25 mouse cellular contexts compared by ENCODE assay signal in genomic region chr10:67329661-67330060, GRCm38 (mm10). TPM values are rescaled to one million over a fixed set of nuclear protein-coding genes. Genes with fewer than 3 reads are reported as not detected.
DNase-seq lines count a peak whose midpoint lies in the region; ATAC-seq and TF ChIP-seq lines count a peak whose summit lies in the region.
"Had no signal": no experiment of that assay in that cellular context is flagged by ENCODE, and none has a peak within 500 bp of the region (broad histone marks: within the 10 kb centered on the region; RNA-seq: fewer than 3 reads in every experiment).

No protein-coding gene starts in this region.

- H3K27me3 ChIP-seq in heart, embryonic 11.5 days (ENCODE audit: control insufficient read depth, insufficient read depth, low read length): no peaks in the 10 kb centered on the region
- no peaks in the 10 kb centered on the region for H3K27me3 ChIP-seq in heart, adult 2 months (ENCODE audit: control insufficient read depth, insufficient read depth, low read length)
- H3K27me3 ChIP-seq in hindbrain, embryonic 16.5 days (replicated peaks; ENCODE audit: control insufficient read depth, insufficient read depth, low read length): no peaks in the 10 kb centered on the region
- no peaks in the 10 kb centered on the region for H3K27me3 ChIP-seq in hindbrain, embryonic 14.5 days (ENCODE audit: control insufficient read depth, insufficient read depth, low read length)
- H3K27me3 ChIP-seq: CH12.LX; heart, embryonic 15.5 days; limb, embryonic 12.5 days; liver, embryonic 13.5 days; neural tube, embryonic 13.5 days had no signal

- H3K9me3 ChIP-seq in heart, embryonic 11.5 days (replicated peaks; ENCODE audit: control insufficient read depth, low read length): no peaks in the 10 kb centered on the region
- no peaks in the 10 kb centered on the region for H3K9me3 ChIP-seq in hindbrain, embryonic 16.5 days (ENCODE audit: control insufficient read depth, low read length)
- H3K9me3 ChIP-seq in hindbrain, embryonic 14.5 days (ENCODE audit: control insufficient read depth, low read length): no peaks in the 10 kb centered on the region
- H3K9me3 ChIP-seq: heart, embryonic 15.5 days; limb, embryonic 12.5 days; liver, embryonic 13.5 days; neural tube, embryonic 13.5 days had no signal

- no peak overlapping the region for H3K4me3 ChIP-seq in heart, embryonic 11.5 days (ENCODE audit: low read depth, low read length)
- H3K4me3 ChIP-seq in heart, adult 2 months: no peak overlapping the region
- H3K4me3 ChIP-seq in hindbrain, embryonic 16.5 days (ENCODE audit: low read length): no peak overlapping the region
- H3K4me3 ChIP-seq in hindbrain, embryonic 14.5 days (replicated peaks; ENCODE audit: low read length): no peak overlapping the region
- H3K4me3 ChIP-seq: heart, embryonic 15.5 days; limb, embryonic 12.5 days; liver, embryonic 13.5 days; neural tube, embryonic 13.5 days had no signal

- no peak for TF ChIP-seq CTCF in heart, adult 2 months (IDR thresholded peaks at IDR 0.05)

- no peak for TF ChIP-seq POLR2A in heart, adult 2 months (IDR thresholded peaks at IDR 0.05; ENCODE audit: insufficient read depth, low read depth, low read length)

- H3K4me1 ChIP-seq in heart, embryonic 11.5 days (ENCODE audit: control insufficient read depth, insufficient read depth, low read length): no peaks in the 10 kb centered on the region
- H3K4me1 ChIP-seq in heart, adult 2 months (ENCODE audit: control insufficient read depth, insufficient read depth, low read length): no peaks in the 10 kb centered on the region
- no peaks in the 10 kb centered on the region for H3K4me1 ChIP-seq in hindbrain, embryonic 16.5 days (ENCODE audit: control insufficient read depth, insufficient read depth, low read depth, low read length)
- H3K4me1 ChIP-seq in hindbrain, embryonic 14.5 days (replicated peaks; ENCODE audit: control insufficient read depth, insufficient read depth, low read length): no peaks in the 10 kb centered on the region; the same call in 1 of the 2 replicates
- H3K4me1 ChIP-seq: heart, embryonic 15.5 days; limb, embryonic 12.5 days; liver, embryonic 13.5 days had no signal

- no peaks in the 10 kb centered on the region for H3K36me3 ChIP-seq in heart, embryonic 11.5 days (ENCODE audit: control insufficient read depth, insufficient read depth, low read length)
- no peaks in the 10 kb centered on the region for H3K36me3 ChIP-seq in heart, adult 2 months (ENCODE audit: control insufficient read depth, insufficient read depth, low read length)
- H3K36me3 ChIP-seq in hindbrain, embryonic 16.5 days (ENCODE audit: control insufficient read depth, insufficient read depth, low read length): no peaks in the 10 kb centered on the region
- no peaks in the 10 kb centered on the region for H3K36me3 ChIP-seq in hindbrain, embryonic 14.5 days (replicated peaks; ENCODE audit: control insufficient read depth, insufficient read depth)
- H3K36me3 ChIP-seq: heart, embryonic 15.5 days; limb, embryonic 12.5 days; liver, embryonic 13.5 days; neural tube, embryonic 13.5 days had no signal

- H3K79me2 ChIP-seq in heart, adult 2 months (replicated peaks; ENCODE audit: control insufficient read depth, insufficient read depth, low read length): no peaks in the 10 kb centered on the region

- H3K9ac ChIP-seq in heart, embryonic 11.5 days (ENCODE audit: low read depth, low read length): no peak overlapping the region
- H3K9ac ChIP-seq in heart, adult 2 months (ENCODE audit: low read depth, low read length): no peak overlapping the region
- no peak overlapping the region for H3K9ac ChIP-seq in hindbrain, embryonic 16.5 days (ENCODE audit: low read depth, low read length)
- no peak overlapping the region; the same call in 1 of the 2 replicates for H3K9ac ChIP-seq in hindbrain, embryonic 14.5 days
- H3K9ac ChIP-seq: heart, embryonic 15.5 days; limb, embryonic 12.5 days; liver, embryonic 13.5 days; lung, embryonic 14.5 days; neural tube, embryonic 13.5 days had no signal

- intact Hi-C loops in heart, adult 2 months (cut with DNase I): no loop called here

- H3K27ac ChIP-seq in heart, embryonic 11.5 days (ENCODE audit: low read depth, low read length): no peak overlapping the region
- H3K27ac ChIP-seq in heart, adult 2 months: no peak overlapping the region
- H3K27ac ChIP-seq in hindbrain, embryonic 16.5 days (ENCODE audit: low read depth, low read length): no peak overlapping the region
- H3K27ac ChIP-seq in hindbrain, embryonic 14.5 days: no peak overlapping the region
- H3K27ac ChIP-seq: heart, embryonic 15.5 days; limb, embryonic 12.5 days; liver, embryonic 13.5 days; neural tube, embryonic 13.5 days; stomach, postnatal 0 days had no signal

- ATAC-seq in heart, embryonic 11.5 days (replicated peaks; ENCODE audit: insufficient number of reproducible peaks, low FRiP score, low TSS enrichment): no peak
- ATAC-seq in hindbrain, embryonic 16.5 days: no peak
- ATAC-seq in hindbrain, embryonic 14.5 days (ENCODE audit: low FRiP score): no peak
- ATAC-seq: activated CD4-positive, CD25-positive, alpha-beta regulatory T cell, adult 4 months; forebrain, embryonic 16.5 days; inflammation-experienced regulatory T-cells, adult 6 months had no signal

- DNase-seq in heart, adult 2 months: no peak
- no peak for DNase-seq in hindbrain, embryonic 14.5 days (ENCODE audit: low spot score)
- DNase-seq in testis, postnatal 14 days (ENCODE audit: low spot score): peak; percentile 14
- DNase-seq in testis, postnatal 10 days (ENCODE audit: low spot score): no peak
- DNase-seq in adrenal gland, postnatal 25 days: no peak
- DNase-seq: adrenal gland, postnatal 10 days; cerebellum, adult 11 months; cerebellum, postnatal 14 days; gastrocnemius, postnatal 25 days; kidney, adult 9 months; liver, embryonic 13.5 days; lung, embryonic 14.5 days; lung, postnatal 36 days; right cerebral cortex, adult 18-20 months; thymus, postnatal 25 days had no signal

- TF ChIP-seq EP300 in heart, adult 2 months (IDR thresholded peaks at IDR 0.05; ENCODE audit: insufficient read depth, low read depth, low read length): no peak

- 29% methylated on average over 11 of the region's 11 CpGs for WGBS in heart, embryonic 11.5 days (ENCODE audit: insufficient replicate concordance)
- 41% methylated on average over 11 of the region's 11 CpGs for WGBS in heart, adult 2 months
- WGBS in hindbrain, embryonic 16.5 days: 34% methylated on average over 11 of the region's 11 CpGs
- 27% methylated on average over 11 of the region's 11 CpGs for WGBS in hindbrain, embryonic 14.5 days

- peak overlapping the region; percentile 31 for H3K4me2 ChIP-seq in heart, embryonic 11.5 days
- peak overlapping the region; percentile 32 for H3K4me2 ChIP-seq in hindbrain, embryonic 16.5 days (ENCODE audit: low read length)
- no peak overlapping the region for H3K4me2 ChIP-seq in hindbrain, embryonic 14.5 days (replicated peaks)
- H3K4me2 ChIP-seq: heart, embryonic 15.5 days; limb, embryonic 12.5 days; liver, embryonic 13.5 days; lung, embryonic 14.5 days; neural tube, embryonic 13.5 days had no signal

RNA-seq across cellular contexts. Expression of gene Nrbf2, which starts 44.6 kb away (rescaled TPM):
- 35.7 and 36.1 TPM in 2 replicates for polyA plus RNA-seq in heart, embryonic 11.5 days (2014; fragmentation: Nextera tagmentation; extraction: Ambion mirVana)
- 1 to 10 TPM; 5.4 to 8.7 TPM for total RNA-seq in heart, adult 2 months (2021)
- polyA plus RNA-seq in heart, adult 2 months (2012; rRNA removed): 3.7 and 6.1 TPM in 2 replicates
- 38.5 and 40.6 TPM in 2 replicates for polyA plus RNA-seq in hindbrain, embryonic 16.5 days (2015; fragmentation: Nextera tagmentation; extraction: Ambion mirVana)
- polyA plus RNA-seq in hindbrain, embryonic 14.5 days (2014; fragmentation: Nextera tagmentation; extraction: Ambion mirVana): 40.2 and 44.4 TPM in 2 replicates
- total RNA-seq in adrenal gland, postnatal 25 days (2021): 16.0 and 17.1 TPM in 2 replicates
